Mouse (Mus musculus) splenic B cell, adult 2 months (primary cell): ENCODE results near the gene Ankrd34c.

Source experiments
- DNase-seq: peaks from one replicate; pipeline ENCODE4 v3.0.0-alpha.2; 2011; ENCODE audit warnings: low read depth, low spot score
- H3K27me3 ChIP-seq: 2 replicates; pipeline ENCODE4 v1.6.1; 2012; ENCODE audit warnings: mild to moderate bottlenecking, low read length, moderate library complexity, mixed read lengths; ENCODE audit not compliant: control insufficient read depth, poor library complexity, insufficient read depth, severe bottlenecking
- H3K36me3 ChIP-seq: 2 replicates; pipeline ENCODE4 v1.6.1; 2012; ENCODE audit warnings: mild to moderate bottlenecking, low read length, moderate library complexity, mixed read lengths; ENCODE audit not compliant: control insufficient read depth, poor library complexity, insufficient read depth, severe bottlenecking

The Ankrd34c gene

GRCm38 (mm10) chr9:89700910-89701457, 37.3 kb downstream of the Ankrd34c start:
- no peak for DNase-seq
- Histone ChIP-seq H3K36me3 (peaks cover 1% of the 10 kb centered on the region), H3K27me3 (no peaks in the 10 kb centered on the region)

DNA sequence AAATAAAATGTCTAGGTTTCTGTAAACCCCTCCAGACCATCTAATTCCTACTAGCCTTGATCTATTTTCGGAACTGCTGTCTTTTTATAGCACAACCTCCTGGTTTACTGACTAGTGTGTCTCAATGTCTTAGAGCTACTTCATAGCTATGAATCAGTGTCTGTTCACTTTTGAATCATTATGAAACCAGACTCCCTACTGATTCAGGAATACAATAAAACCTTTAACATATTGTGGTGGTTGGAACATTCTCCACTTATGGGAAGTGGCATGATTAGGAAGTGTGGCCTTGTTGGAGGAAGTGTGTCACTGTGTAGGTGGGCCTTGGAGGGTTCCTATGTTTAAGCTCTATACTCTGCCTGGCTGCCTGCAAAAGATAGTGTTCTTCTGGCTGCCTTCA, 43.1 kb downstream of the Ankrd34c start:
- DNase-seq: no peak
- H3K27me3 ChIP-seq: no peaks in the 10 kb centered on the region
- H3K36me3 ChIP-seq: peaks cover 1% of the 10 kb centered on the region

DNA sequence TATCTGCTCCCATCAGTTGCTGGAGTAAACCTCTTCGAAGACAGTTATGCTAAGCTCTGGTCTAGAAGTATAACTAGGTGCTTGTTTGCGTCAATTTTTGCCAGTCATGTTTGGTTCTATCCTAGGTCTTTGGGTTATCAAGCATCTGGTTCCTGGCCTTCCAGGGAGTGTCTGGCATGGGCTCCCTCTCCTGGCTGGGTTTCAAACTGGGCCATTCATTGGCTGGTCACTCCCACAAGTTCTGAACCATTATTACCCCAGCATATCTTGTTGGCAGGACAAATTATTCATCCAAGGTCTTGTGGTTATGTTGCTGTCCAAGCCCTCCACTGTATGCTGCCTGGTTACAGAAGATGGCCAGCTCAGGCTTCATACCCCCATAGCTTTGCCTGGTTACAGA, 44.6 kb downstream of the Ankrd34c start:
- peaks cover 1% of the 10 kb centered on the region; the same call in 1 of the 2 replicates for H3K36me3 ChIP-seq
- DNase-seq: no peak

DNA sequence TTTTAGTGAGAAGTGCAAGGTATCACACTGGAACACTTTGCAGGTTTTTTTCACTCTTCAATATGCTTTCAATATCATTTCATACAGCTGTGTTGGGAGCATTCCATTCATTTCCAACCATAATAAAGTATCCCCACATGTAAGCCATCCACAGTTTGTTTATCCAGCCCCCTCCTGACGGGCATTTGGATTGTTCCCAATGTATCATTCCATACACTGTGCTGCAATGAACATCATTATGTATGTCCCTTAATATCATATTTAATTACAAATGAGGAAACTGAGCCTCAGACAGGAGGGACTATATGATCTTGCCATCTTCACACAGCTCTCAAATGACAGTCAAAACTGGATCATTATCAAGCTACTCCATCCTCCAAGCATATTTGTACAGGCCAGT, 49.1 kb downstream of the Ankrd34c start:
- H3K27me3 ChIP-seq: no peaks in the 10 kb centered on the region
- H3K36me3 ChIP-seq: no peaks in the 10 kb centered on the region
- no peak for DNase-seq

More for the DNA sequence above, 44.6 kb downstream of the Ankrd34c start:
- H3K27me3 ChIP-seq: no peaks in the 10 kb centered on the region

DNA sequence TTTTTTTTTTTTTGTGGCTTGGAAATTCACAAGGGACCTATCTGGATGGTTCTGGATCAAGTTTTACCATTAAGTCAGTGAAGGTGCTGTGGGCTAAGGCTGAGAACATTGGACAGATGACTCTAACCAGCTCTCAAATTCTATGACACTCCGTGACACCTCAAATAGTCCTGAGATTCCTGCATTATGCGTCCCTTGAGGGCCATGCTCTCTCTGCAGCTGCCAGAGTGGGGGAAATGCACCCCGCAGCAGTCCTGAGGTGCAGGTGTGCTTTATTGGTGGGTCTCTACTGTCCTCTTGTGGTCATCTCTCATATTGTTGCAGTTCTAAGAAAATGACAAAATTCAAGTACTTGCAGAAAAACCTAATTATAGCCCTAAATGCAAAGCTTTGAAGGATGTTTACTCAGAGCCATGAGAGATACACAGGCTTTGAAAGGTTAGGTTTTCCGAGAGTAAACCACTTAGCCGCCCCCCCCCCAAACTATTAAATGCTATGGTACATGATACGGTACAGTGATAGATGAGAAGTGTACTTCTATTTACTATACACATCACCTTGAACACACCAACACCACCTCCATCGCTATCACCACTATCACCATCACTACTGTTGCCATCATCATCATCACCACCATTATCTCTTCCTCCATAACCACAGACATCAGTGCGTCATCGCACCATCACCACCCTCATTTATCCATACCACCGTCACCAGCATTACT, 50.6 kb downstream of the Ankrd34c start:
- H3K36me3 ChIP-seq: no peaks in the 10 kb centered on the region
- no peaks in the 10 kb centered on the region for H3K27me3 ChIP-seq
- peak; percentile 68 for DNase-seq

GRCm38 (mm10) chr9:89686262-89686661, 52.0 kb downstream of the Ankrd34c start:
- no peaks in the 10 kb centered on the region for H3K36me3 ChIP-seq
- no peak for DNase-seq
- H3K27me3 ChIP-seq: no peaks in the 10 kb centered on the region; the same call in 1 of the 2 replicates

- Histone ChIP-seq H3K27me3 (no peaks in the 10 kb centered on the region; the same call in 1 of the 2 replicates), H3K36me3 (no peaks in the 10 kb centered on the region)
- no peak for DNase-seq
These were observed 59.3 kb downstream of the Ankrd34c start for GRCm38 (mm10) chr9:89678974-89679373.
